Mouse (Mus musculus) intestine, embryonic 16.5 days (tissue): Measurements from ENCODE around the gene 0610009B22Rik. TPM values are rescaled to one million over a fixed set of nuclear protein-coding genes. Genes with fewer than 3 reads are reported as not detected.

Experiments
- ATAC-seq: fragments of 200-750 bp; cut with Nextera tagmentation; 2 replicates; pipeline ENCODE4 v1.8.0; 2017; ENCODE audit warnings: moderate TSS enrichment, moderate library complexity
- H3K27ac ChIP-seq: fragments of 300-500 bp; sonication (generic); 2 replicates; pipeline ENCODE4 v1.5.1; 2014; ENCODE audit warnings: mild to moderate bottlenecking, low read length
- H3K27me3 ChIP-seq: fragments of 300-500 bp; sonication (generic); replicated peaks from 2 replicates; pipeline ENCODE4 v1.6.1; 2014; ENCODE audit warnings: low read length, control low read depth, mixed read lengths; ENCODE audit not compliant: control insufficient read depth, insufficient read depth
- H3K36me3 ChIP-seq: fragments of 300-500 bp; sonication (generic); 2 replicates; pipeline ENCODE4 v1.6.1; 2014; ENCODE audit warnings: low read length, control low read depth; ENCODE audit not compliant: control insufficient read depth, insufficient read depth
- H3K4me1 ChIP-seq: fragments of 300-500 bp; sonication (generic); 2 replicates; pipeline ENCODE4 v1.6.1; 2014; ENCODE audit warnings: low read length, control low read depth, mixed read lengths; ENCODE audit not compliant: control insufficient read depth, insufficient read depth
- H3K4me2 ChIP-seq: fragments of 300-500 bp; sonication (generic); 2 replicates; pipeline ENCODE4 v1.6.1; 2014; ENCODE audit warnings: low read depth, low read length, control low read depth
- H3K4me3 ChIP-seq: fragments of 300-500 bp; sonication (generic); 2 replicates; pipeline ENCODE4 v1.5.1; 2014; ENCODE audit warnings: mild to moderate bottlenecking, low read length
- H3K9ac ChIP-seq: fragments of 300-500 bp; sonication (generic); 2 replicates; pipeline ENCODE4 v1.6.1; 2014; ENCODE audit warnings: low read depth, low read length
- H3K9me3 ChIP-seq: fragments of 300-500 bp; sonication (generic); 2 replicates; pipeline ENCODE4 v1.6.1; 2016; ENCODE audit warnings: low read length, control low read depth; ENCODE audit not compliant: control insufficient read depth
- WGBS: fragments of 180-500 bp; shearing (Covaris S2); extraction: QIAGEN DNeasy Blood & Tissue Kit; methylation state at CpG from one replicate; pipeline ENCODE4 v1.1.7; 2014; 5-methylcytosine and 5-hydroxymethylcytosine counted together
- polyA plus RNA-seq: library from polyadenylated mRNA; unstranded; fragments of >200 nt; fragmentation: Nextera tagmentation; extraction: Ambion mirVana; gene quantifications from 2 replicates; pipeline ENCODE4 v1.2.1, GENCODE M21; 2015

0610009B22Rik gene
- polyA plus RNA-seq, 1 experiment from 2014 or later, result 103 TPM

- Histone ChIP-seq H3K27ac (no peak overlapping the region), H3K4me3 (no peak overlapping the region), H3K9ac (no peak overlapping the region), H3K36me3 (no peaks in the 10 kb centered on the region), H3K9me3 (no peaks in the 10 kb centered on the region), H3K4me1 (peaks cover 21% of the 10 kb centered on the region), H3K27me3 (no peaks in the 10 kb centered on the region), H3K4me2 (no peak overlapping the region)
- no peak for ATAC-seq
- WGBS, result 87% methylated on average over 4 of the region's 4 CpGs
These were observed 35.7 kb downstream of the 0610009B22Rik start for GRCm38 (mm10) chr11:51652889-51653418.

GRCm38 (mm10) chr11:51650691-51651515 lies 37.8 kb downstream of the 0610009B22Rik start, which contains the start of the genes N4bp3 and D930048N14Rik:
Gene N4bp3, minus strand, starts transcription at chr11:51650842.
Gene D930048N14Rik, plus strand, starts transcription at chr11:51650954.
- Histone ChIP-seq H3K4me3 (peak within 1 kb of the TSS; percentile 78), H3K27me3 (no peaks in the 10 kb centered on the region), H3K9me3 (no peaks in the 10 kb centered on the region), H3K4me1 (peaks cover 26% of the 10 kb centered on the region), H3K27ac (peak within 1 kb of the TSS; percentile 89), H3K4me2 (peak within 1 kb of the TSS; percentile 92), H3K9ac (peak within 1 kb of the TSS; percentile 85), H3K36me3 (no peaks in the 10 kb centered on the region)
- ATAC-seq, result peak; percentile 88
- WGBS, result 1% methylated on average over 70 of the region's 70 CpGs

- WGBS, result under 1% methylated on average over 30 of the region's 30 CpGs
- H3K4me1 ChIP-seq, result peaks cover 28% of the 10 kb centered on the region
- H3K9ac ChIP-seq, result peak overlapping the region; percentile 85
- H3K4me3 ChIP-seq, result peak overlapping the region; percentile 78
- no peaks in the 10 kb centered on the region for H3K9me3 ChIP-seq
- peak; percentile 57 for ATAC-seq
- peak overlapping the region; percentile 92 for H3K4me2 ChIP-seq
- H3K36me3 ChIP-seq, result no peaks in the 10 kb centered on the region; the same call in 1 of the 2 replicates
- H3K27me3 ChIP-seq, result no peaks in the 10 kb centered on the region
- H3K27ac ChIP-seq, result peak overlapping the region; percentile 89
These were observed 38.4 kb downstream of the 0610009B22Rik start for GRCm38 (mm10) chr11:51650261-51650660.

- H3K4me2 ChIP-seq, result peak overlapping the region; percentile 92
- peak; percentile 14; the same call in 1 of the 2 replicates for ATAC-seq
- 3% methylated on average over 7 of the region's 7 CpGs for WGBS
These were observed 38.8 kb downstream of the 0610009B22Rik start for GRCm38 (mm10) chr11:51649889-51650199.

GRCm38 (mm10) chr11:51649111-51649888 lies 39.4 kb downstream of the 0610009B22Rik start:
- WGBS, result 49% methylated on average over 11 of the region's 11 CpGs
- no peaks in the 10 kb centered on the region for H3K9me3 ChIP-seq
- ATAC-seq, result no peak
- peak overlapping the region; percentile 92 for H3K4me2 ChIP-seq
- no peaks in the 10 kb centered on the region for H3K27me3 ChIP-seq
- peak overlapping the region; percentile 85 for H3K9ac ChIP-seq
- peak overlapping the region; percentile 51; the same call in 1 of the 2 replicates for H3K27ac ChIP-seq
- H3K36me3 ChIP-seq, result no peaks in the 10 kb centered on the region; the same call in 1 of the 2 replicates
- peaks cover 28% of the 10 kb centered on the region for H3K4me1 ChIP-seq
- H3K4me3 ChIP-seq, result peak overlapping the region; percentile 78

More at GRCm38 (mm10) chr11:51649889-51650199, 38.8 kb downstream of the 0610009B22Rik start:
- Histone ChIP-seq H3K9me3 (no peaks in the 10 kb centered on the region), H3K27me3 (no peaks in the 10 kb centered on the region), H3K9ac (peak overlapping the region; percentile 85), H3K36me3 (no peaks in the 10 kb centered on the region; the same call in 1 of the 2 replicates), H3K4me1 (peaks cover 28% of the 10 kb centered on the region), H3K27ac (peak overlapping the region; percentile 89), H3K4me3 (peak overlapping the region; percentile 78)

GRCm38 (mm10) chr11:51648566-51648965 lies 40.1 kb downstream of the 0610009B22Rik start:
- Histone ChIP-seq H3K4me2 (0 out of 2 replicates have a peak overlapping the region, but pooled peaks have one; percentile 92), H3K27ac (peak overlapping the region; percentile 51), H3K36me3 (peaks cover 5% of the 10 kb centered on the region; the same call in 1 of the 2 replicates), H3K27me3 (no peaks in the 10 kb centered on the region), H3K4me1 (peaks cover 31% of the 10 kb centered on the region), H3K4me3 (peak overlapping the region; percentile 22; the same call in 1 of the 2 replicates), H3K9me3 (no peaks in the 10 kb centered on the region), H3K9ac (peak overlapping the region; percentile 43; the same call in 1 of the 2 replicates)
- ATAC-seq, result no peak
- 27% methylated on average over 3 of the region's 3 CpGs for WGBS

- no peak overlapping the region for H3K9ac ChIP-seq
- no peaks in the 10 kb centered on the region for H3K9me3 ChIP-seq
- H3K4me2 ChIP-seq, result no peak overlapping the region
- peaks cover 34% of the 10 kb centered on the region for H3K4me1 ChIP-seq
- peak overlapping the region; percentile 1; the same call in 1 of the 2 replicates for H3K4me3 ChIP-seq
- 57% methylated on average over 15 of the region's 15 CpGs for WGBS
- no peaks in the 10 kb centered on the region for H3K27me3 ChIP-seq
- H3K27ac ChIP-seq, result peak overlapping the region; percentile 61
- ATAC-seq, result no peak
- H3K36me3 ChIP-seq, result peaks cover 6% of the 10 kb centered on the region; the same call in 1 of the 2 replicates
These were observed 41.7 kb downstream of the 0610009B22Rik start for GRCm38 (mm10) chr11:51646751-51647667.

GRCm38 (mm10) chr11:51646245-51646644 lies 42.4 kb downstream of the 0610009B22Rik start:
- no peak overlapping the region for H3K4me3 ChIP-seq
- no peak for ATAC-seq
- 76% methylated on average over 7 of the region's 7 CpGs for WGBS
- H3K27me3 ChIP-seq, result no peaks in the 10 kb centered on the region
- H3K36me3 ChIP-seq, result peaks cover 6% of the 10 kb centered on the region; the same call in 1 of the 2 replicates
- H3K9me3 ChIP-seq, result no peaks in the 10 kb centered on the region
- H3K4me2 ChIP-seq, result no peak overlapping the region
- H3K9ac ChIP-seq, result 0 out of 2 replicates have a peak overlapping the region, but pooled peaks have one; percentile 10
- H3K4me1 ChIP-seq, result peaks cover 34% of the 10 kb centered on the region
- H3K27ac ChIP-seq, result no peak overlapping the region
